Mouse (Mus musculus) midbrain, embryonic 11.5 days (tissue): ENCODE measurements around the gene Trappc12. TPM values are rescaled to one million over a fixed set of nuclear protein-coding genes. Genes with fewer than 3 reads are reported as not detected.

Experiments used
- ATAC-seq: fragments of 200-750 bp; cut with Nextera tagmentation; 2 replicates; pipeline ENCODE4 v1.8.0; 2017; ENCODE audit warnings: moderate TSS enrichment, moderate library complexity; ENCODE audit not compliant: low FRiP score
- DNase-seq: peaks from one replicate; pipeline ENCODE4 v3.0.0; 2015; ENCODE audit warnings: low spot score; ENCODE audit errors: missing footprints
- H3K27ac ChIP-seq: fragments of 300-500 bp; sonication (generic); 2 replicates; pipeline ENCODE4 v1.5.1; 2014; ENCODE audit warnings: low read depth, low read length
- H3K27me3 ChIP-seq: fragments of 300-500 bp; sonication (generic); 2 replicates; pipeline ENCODE4 v1.6.1; 2014; ENCODE audit warnings: mild to moderate bottlenecking, low read length, moderate library complexity, mixed read lengths; ENCODE audit not compliant: control insufficient read depth, insufficient read depth
- H3K36me3 ChIP-seq: fragments of 300-500 bp; sonication (generic); 2 replicates; pipeline ENCODE4 v1.6.1; 2014; ENCODE audit warnings: mild to moderate bottlenecking, low read length, moderate library complexity, mixed read lengths; ENCODE audit not compliant: control insufficient read depth, insufficient read depth
- H3K4me1 ChIP-seq: fragments of 300-500 bp; sonication (generic); 2 replicates; pipeline ENCODE4 v1.6.1; 2014; ENCODE audit warnings: low read length; ENCODE audit not compliant: control insufficient read depth, insufficient read depth
- H3K4me2 ChIP-seq: fragments of 300-500 bp; sonication (generic); 2 replicates; pipeline ENCODE4 v1.6.1; 2014; ENCODE audit warnings: mild to moderate bottlenecking, moderate library complexity
- H3K4me3 ChIP-seq: fragments of 300-500 bp; sonication (generic); 2 replicates; pipeline ENCODE4 v1.5.1; 2014; ENCODE audit warnings: low read depth, low read length
- H3K9ac ChIP-seq: fragments of 300-500 bp; sonication (generic); 2 replicates; pipeline ENCODE4 v1.6.1; 2014; ENCODE audit warnings: low read length
- H3K9me3 ChIP-seq: fragments of 300-500 bp; sonication (generic); 2 replicates; pipeline ENCODE4 v1.6.1; 2016; ENCODE audit warnings: low read length; ENCODE audit not compliant: control insufficient read depth
- WGBS: fragments of 180-500 bp; shearing (Covaris S2); extraction: QIAGEN DNeasy Blood & Tissue Kit; methylation state at CpG from one replicate; pipeline ENCODE4 v1.1.7; 2014; 5-methylcytosine and 5-hydroxymethylcytosine counted together
- polyA plus RNA-seq: library from polyadenylated mRNA; unstranded; fragments of >200 nt; fragmentation: Nextera tagmentation; extraction: Ambion mirVana; gene quantifications from 2 replicates; pipeline ENCODE4 v1.2.1, GENCODE M21; 2014

Gene Trappc12
- polyA plus RNA-seq, 1 experiment from 2014 or later: 35.9 TPM

GRCm38 (mm10) chr12:28784355-28784754 is 34.1 kb upstream of the Trappc12 start:
- Histone ChIP-seq H3K9ac (no peak overlapping the region), H3K4me1 (peaks cover 20% of the 10 kb centered on the region), H3K4me3 (no peak overlapping the region), H3K4me2 (no peak overlapping the region), H3K27me3 (no peaks in the 10 kb centered on the region; the same call in 1 of the 2 replicates), H3K27ac (no peak overlapping the region; the same call in 1 of the 2 replicates), H3K36me3 (no peaks in the 10 kb centered on the region), H3K9me3 (no peaks in the 10 kb centered on the region)
- ATAC-seq: no peak
- 47% methylated on average over 4 of the region's 4 CpGs for WGBS
- peak; percentile 82 for DNase-seq

- Histone ChIP-seq H3K9me3 (no peaks in the 10 kb centered on the region), H3K27ac (no peak overlapping the region), H3K9ac (no peak overlapping the region), H3K36me3 (no peaks in the 10 kb centered on the region), H3K27me3 (no peaks in the 10 kb centered on the region; the same call in 1 of the 2 replicates), H3K4me1 (peaks cover 20% of the 10 kb centered on the region), H3K4me3 (no peak overlapping the region), H3K4me2 (no peak overlapping the region)
- ATAC-seq (no peak), DNase-seq (peak; percentile 44)
- WGBS: 97% methylated on average over 3 of the region's 3 CpGs
Observed at GRCm38 (mm10) chr12:28782637-28783036, 32.4 kb upstream of the Trappc12 start.

- H3K27me3 ChIP-seq: no peaks in the 10 kb centered on the region; the same call in 1 of the 2 replicates
- ATAC-seq (no peak), DNase-seq (peak; percentile 49)
- no peak overlapping the region for H3K4me2 ChIP-seq
- H3K36me3 ChIP-seq: no peaks in the 10 kb centered on the region
- 86% methylated on average over 7 of the region's 7 CpGs for WGBS
- H3K9ac ChIP-seq: no peak overlapping the region
- peaks cover 12% of the 10 kb centered on the region for H3K4me1 ChIP-seq
- no peaks in the 10 kb centered on the region for H3K9me3 ChIP-seq
- H3K4me3 ChIP-seq: no peak overlapping the region
- H3K27ac ChIP-seq: no peak overlapping the region
Observed at GRCm38 (mm10) chr12:28780180-28780579, 29.9 kb upstream of the Trappc12 start.

GRCm38 (mm10) chr12:28775627-28776026 is 25.4 kb upstream of the Trappc12 start:
- no peak overlapping the region for H3K9ac ChIP-seq
- ATAC-seq (no peak), DNase-seq (peak; percentile 75)
- peaks cover 9% of the 10 kb centered on the region for H3K4me1 ChIP-seq
- no peak overlapping the region for H3K4me2 ChIP-seq
- no peaks in the 10 kb centered on the region for H3K9me3 ChIP-seq
- no peaks in the 10 kb centered on the region for H3K36me3 ChIP-seq
- 82% methylated on average over 6 of the region's 6 CpGs for WGBS
- H3K27ac ChIP-seq: no peak overlapping the region
- no peaks in the 10 kb centered on the region for H3K27me3 ChIP-seq
- H3K4me3 ChIP-seq: no peak overlapping the region

- Histone ChIP-seq H3K9me3 (no peaks in the 10 kb centered on the region), H3K4me2 (no peak overlapping the region), H3K4me3 (no peak overlapping the region), H3K27me3 (no peaks in the 10 kb centered on the region), H3K9ac (no peak overlapping the region), H3K4me1 (peaks cover 9% of the 10 kb centered on the region), H3K36me3 (no peaks in the 10 kb centered on the region), H3K27ac (no peak overlapping the region)
- DNase-seq (peak; percentile 75), ATAC-seq (no peak)
- 39% methylated on average over 8 of the region's 8 CpGs for WGBS
Observed at GRCm38 (mm10) chr12:28775120-28775519, 24.8 kb upstream of the Trappc12 start.

- H3K27me3 ChIP-seq: no peaks in the 10 kb centered on the region
Observed at GRCm38 (mm10) chr12:28773815-28774214, 23.5 kb upstream of the Trappc12 start.

GRCm38 (mm10) chr12:28769953-28770352 is 19.7 kb upstream of the Trappc12 start:
- Histone ChIP-seq H3K4me3 (no peak overlapping the region), H3K9me3 (no peaks in the 10 kb centered on the region), H3K4me1 (peaks cover 9% of the 10 kb centered on the region), H3K36me3 (no peaks in the 10 kb centered on the region), H3K4me2 (no peak overlapping the region), H3K27me3 (no peaks in the 10 kb centered on the region), H3K9ac (no peak overlapping the region), H3K27ac (no peak overlapping the region)
- DNase-seq (peak; percentile 66), ATAC-seq (no peak)
- WGBS: 95% methylated on average over 7 of the region's 7 CpGs

More at GRCm38 (mm10) chr12:28773815-28774214, 23.5 kb upstream of the Trappc12 start:
- H3K4me2 ChIP-seq: no peak overlapping the region
- no peaks in the 10 kb centered on the region for H3K9me3 ChIP-seq
- H3K36me3 ChIP-seq: no peaks in the 10 kb centered on the region
- H3K4me3 ChIP-seq: no peak overlapping the region
- no peak for DNase-seq
- H3K9ac ChIP-seq: no peak overlapping the region
- H3K27ac ChIP-seq: no peak overlapping the region
- WGBS: 88% methylated on average over 3 of the region's 3 CpGs
- no peak for ATAC-seq
- peaks cover 9% of the 10 kb centered on the region for H3K4me1 ChIP-seq

- DNase-seq (no peak), ATAC-seq (no peak)
- no peaks in the 10 kb centered on the region for H3K36me3 ChIP-seq
- no peaks in the 10 kb centered on the region for H3K27me3 ChIP-seq
- H3K27ac ChIP-seq: no peak overlapping the region
- no peak overlapping the region for H3K4me3 ChIP-seq
- H3K9me3 ChIP-seq: no peaks in the 10 kb centered on the region
- no peak overlapping the region for H3K9ac ChIP-seq
- 91% methylated on average over 4 of the region's 4 CpGs for WGBS
- H3K4me1 ChIP-seq: peaks cover 8% of the 10 kb centered on the region; the same call in 1 of the 2 replicates
- no peak overlapping the region for H3K4me2 ChIP-seq
Observed at GRCm38 (mm10) chr12:28756019-28756418, 5.7 kb upstream of the Trappc12 start.

GRCm38 (mm10) chr12:28751508-28752263 is 1.4 kb upstream of the Trappc12 start, which contains the start of gene Eipr1:
TSS of gene Eipr1 (plus strand) at chr12:28751803.
- H3K4me2 ChIP-seq: peak within 1 kb of the TSS; percentile 75
- no peaks in the 10 kb centered on the region for H3K9me3 ChIP-seq
- 3% methylated on average over 36 of the region's 36 CpGs for WGBS
- DNase-seq (peak; percentile 98), ATAC-seq (peak; percentile 87)
- no peak within 1 kb of the TSS for H3K27ac ChIP-seq
- H3K36me3 ChIP-seq: peaks cover under 1% of the 10 kb centered on the region; the same call in 1 of the 2 replicates
- H3K27me3 ChIP-seq: no peaks in the 10 kb centered on the region
- peak within 1 kb of the TSS; percentile 67 for H3K9ac ChIP-seq
- H3K4me1 ChIP-seq: peaks cover 18% of the 10 kb centered on the region
- H3K4me3 ChIP-seq: peak within 1 kb of the TSS; percentile 75
